Mouse (Mus musculus) forebrain, embryonic 13.5 days (tissue): Measurements from ENCODE around the gene Mbtps2. TPM values are rescaled to one million over a fixed set of nuclear protein-coding genes. Genes with fewer than 3 reads are reported as not detected.

Experiments used
- ATAC-seq: fragments of 200-750 bp; cut with Nextera tagmentation; 2 replicates; pipeline ENCODE4 v1.8.0; 2017
- H3K27ac ChIP-seq: fragments of 300-500 bp; sonication (generic); 2 replicates; pipeline ENCODE4 v1.5.1; 2015; ENCODE audit warnings: inconsistent platforms, mild to moderate bottlenecking, moderate library complexity
- H3K27me3 ChIP-seq: fragments of 300-500 bp; sonication (generic); 2 replicates; pipeline ENCODE4 v1.6.1; 2015; ENCODE audit warnings: mild to moderate bottlenecking, inconsistent platforms
- H3K36me3 ChIP-seq: fragments of 300-500 bp; sonication (generic); 2 replicates; pipeline ENCODE4 v1.6.1; 2015; ENCODE audit warnings: mild to moderate bottlenecking, inconsistent platforms; ENCODE audit not compliant: poor library complexity, severe bottlenecking
- H3K4me1 ChIP-seq: fragments of 300-500 bp; sonication (generic); 2 replicates; pipeline ENCODE4 v1.6.1; 2015; ENCODE audit warnings: inconsistent platforms
- H3K4me2 ChIP-seq: fragments of 300-500 bp; sonication (generic); 2 replicates; pipeline ENCODE4 v1.6.1; 2015; ENCODE audit warnings: inconsistent platforms, mild to moderate bottlenecking, moderate library complexity
- H3K4me3 ChIP-seq: fragments of 300-500 bp; sonication (generic); 2 replicates; pipeline ENCODE4 v1.5.1; 2015; ENCODE audit warnings: mild to moderate bottlenecking, inconsistent platforms
- H3K9ac ChIP-seq: fragments of 300-500 bp; sonication (generic); 2 replicates; pipeline ENCODE4 v1.6.1; 2015; ENCODE audit warnings: mild to moderate bottlenecking, inconsistent platforms
- H3K9me3 ChIP-seq: fragments of 300-500 bp; sonication (generic); replicated peaks from 2 replicates; pipeline ENCODE4 v1.6.1; 2016; ENCODE audit warnings: inconsistent platforms
- WGBS: fragments of 180-500 bp; shearing (Covaris S2); methylation state at CpG from one replicate; pipeline ENCODE4 v1.1.7; 2015; 5-methylcytosine and 5-hydroxymethylcytosine counted together
- polyA plus RNA-seq: library from polyadenylated mRNA; unstranded; fragments of >200 nt; fragmentation: Nextera tagmentation; extraction: Ambion mirVana; gene quantifications from 2 replicates; pipeline ENCODE4 v1.2.1, GENCODE M21; 2015

Gene Mbtps2
- 26.1 and 26.7 TPM in 2 replicates for polyA plus RNA-seq

DNA sequence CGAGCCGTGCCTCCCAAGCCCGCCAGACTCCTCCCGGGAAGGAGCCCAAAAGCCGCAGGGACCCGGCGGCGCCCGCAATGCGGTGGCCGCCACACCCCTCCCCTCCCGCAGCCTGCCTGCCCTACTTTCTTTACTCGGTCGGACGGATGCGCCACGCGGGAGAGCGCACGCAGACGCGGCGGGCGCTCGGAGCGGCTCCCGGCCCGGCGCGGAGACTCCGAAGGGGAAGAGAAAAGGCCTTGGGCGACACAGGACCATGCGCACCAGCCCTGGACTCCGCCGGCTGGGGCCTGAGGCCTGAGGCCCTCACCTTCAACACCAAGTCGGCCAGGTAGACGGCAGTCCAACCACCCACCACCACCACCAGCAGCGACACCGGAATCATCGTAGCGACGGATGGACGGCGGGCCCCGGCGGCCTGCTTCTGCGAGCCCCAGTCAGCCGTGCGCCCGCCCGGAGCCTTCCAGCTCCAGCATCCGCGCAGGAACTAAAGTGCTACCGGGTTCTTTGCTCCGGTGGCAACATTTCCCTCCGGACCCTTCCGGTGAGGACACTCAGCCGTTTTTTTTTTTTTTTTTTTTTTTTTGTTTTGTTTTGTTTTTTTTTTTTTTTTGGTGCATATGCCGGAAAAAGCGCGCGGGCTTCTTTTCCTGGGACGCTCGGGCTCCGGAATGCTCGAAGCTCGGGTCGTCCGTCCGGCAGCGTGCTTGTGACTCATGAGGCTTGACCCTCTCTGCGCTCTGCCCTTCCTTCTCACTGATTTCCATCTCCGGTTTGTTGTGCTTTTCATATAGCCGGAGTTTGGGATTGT lies at the start of gene Mbtps2:
Gene Mbtps2, minus strand, starts transcription at position 530 of the 811 bp plus-strand sequence.
- Histone ChIP-seq H3K4me1 (0 out of 2 replicates have a peak, but pooled peaks cover 8% of the 10 kb centered on the region), H3K4me3 (peak within 1 kb of the TSS; percentile 59), H3K9me3 (no peaks in the 10 kb centered on the region), H3K9ac (peak within 1 kb of the TSS; percentile 78), H3K4me2 (peak within 1 kb of the TSS; percentile 57), H3K27me3 (no peaks in the 10 kb centered on the region), H3K36me3 (no peaks in the 10 kb centered on the region), H3K27ac (peak within 1 kb of the TSS; percentile 88)
- ATAC-seq = peak; percentile 89
- WGBS = 20% methylated on average over 69 of the region's 74 CpGs

DNA sequence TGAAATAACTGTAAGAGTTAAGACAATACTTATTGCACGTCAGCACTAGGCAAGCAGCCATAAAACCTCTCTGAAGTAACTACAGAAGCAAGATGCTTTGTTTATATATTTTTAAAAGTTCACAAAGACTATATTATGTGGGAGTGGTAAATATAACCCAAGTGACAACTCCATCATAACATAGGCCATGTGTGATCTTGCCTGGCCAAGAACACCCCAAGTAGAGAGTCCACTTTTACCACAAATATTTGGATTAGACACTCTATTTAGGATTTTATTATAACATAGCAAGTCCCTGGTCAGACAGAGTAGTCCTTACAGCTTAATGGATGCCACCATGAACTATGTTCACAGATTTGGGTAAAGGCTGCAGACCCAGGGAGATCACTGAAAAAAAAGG lies 47.9 kb upstream of the Mbtps2 start:
- no peaks in the 10 kb centered on the region for H3K27me3 ChIP-seq
- no peak for ATAC-seq
- H3K4me1 ChIP-seq = 0 out of 2 replicates have a peak, but pooled peaks cover 3% of the 10 kb centered on the region
- no peak overlapping the region for H3K9ac ChIP-seq
- no peak overlapping the region for H3K27ac ChIP-seq
- no peaks in the 10 kb centered on the region for H3K36me3 ChIP-seq
- no peaks in the 10 kb centered on the region for H3K9me3 ChIP-seq
- no peak overlapping the region for H3K4me3 ChIP-seq
- 90% methylated on average over 1 of the region's 1 CpGs for WGBS
- no peak overlapping the region for H3K4me2 ChIP-seq

DNA sequence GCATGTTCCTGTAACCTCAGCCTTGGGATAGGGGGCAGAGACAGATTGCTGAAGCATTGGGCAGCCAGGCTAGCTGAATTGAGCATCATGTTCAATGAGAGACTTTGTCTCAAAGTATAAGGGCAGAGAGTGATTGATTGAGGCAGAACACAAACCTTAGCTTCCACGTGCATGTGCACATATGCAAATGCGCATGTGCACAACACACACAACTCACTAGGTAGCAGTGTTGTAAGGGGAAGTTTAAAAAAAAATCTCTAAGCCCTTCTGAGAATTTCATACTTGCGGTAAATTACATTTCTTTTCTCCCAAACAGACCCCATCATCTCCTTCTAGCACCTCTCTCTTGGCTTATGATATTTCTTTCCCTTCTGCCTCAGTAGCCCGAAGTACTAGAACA lies 46.2 kb upstream of the Mbtps2 start:
- 74% methylated on average over 4 of the region's 4 CpGs for WGBS
- H3K9ac ChIP-seq = no peak overlapping the region
- no peaks in the 10 kb centered on the region for H3K36me3 ChIP-seq
- H3K9me3 ChIP-seq = no peaks in the 10 kb centered on the region
- no peak overlapping the region for H3K4me3 ChIP-seq
- H3K27ac ChIP-seq = no peak overlapping the region
- H3K4me2 ChIP-seq = no peak overlapping the region
- H3K27me3 ChIP-seq = no peaks in the 10 kb centered on the region
- 0 out of 2 replicates have a peak, but pooled peaks cover 3% of the 10 kb centered on the region for H3K4me1 ChIP-seq
- no peak for ATAC-seq

DNA sequence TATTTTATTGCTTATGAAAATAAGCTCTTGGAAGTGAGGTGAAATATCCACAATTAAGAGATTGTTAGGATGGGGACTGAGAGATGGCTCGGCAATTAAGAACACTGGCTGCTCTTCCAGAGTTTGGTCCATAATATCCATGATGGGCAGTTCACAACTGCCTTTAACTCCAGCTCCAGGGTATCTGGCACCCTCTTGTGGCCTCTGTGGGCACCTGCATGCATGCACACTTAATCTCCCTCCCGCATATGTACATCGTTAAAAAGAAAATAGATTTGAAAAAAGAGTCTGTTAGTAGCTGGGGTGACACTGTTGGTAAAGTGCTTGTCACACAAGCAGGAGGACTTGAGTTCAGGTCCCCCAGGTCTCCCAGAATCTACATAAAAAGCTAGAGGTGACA lies 45.8 kb upstream of the Mbtps2 start:
- ATAC-seq = peak; percentile 58; the same call in 1 of the 2 replicates
- no peak overlapping the region for H3K4me2 ChIP-seq
- H3K4me1 ChIP-seq = 0 out of 2 replicates have a peak, but pooled peaks cover 3% of the 10 kb centered on the region
- 22% methylated on average over 3 of the region's 3 CpGs for WGBS
- no peak overlapping the region for H3K27ac ChIP-seq
- H3K9me3 ChIP-seq = no peaks in the 10 kb centered on the region
- no peak overlapping the region for H3K4me3 ChIP-seq
- no peaks in the 10 kb centered on the region for H3K27me3 ChIP-seq
- no peak overlapping the region for H3K9ac ChIP-seq
- no peaks in the 10 kb centered on the region for H3K36me3 ChIP-seq

DNA sequence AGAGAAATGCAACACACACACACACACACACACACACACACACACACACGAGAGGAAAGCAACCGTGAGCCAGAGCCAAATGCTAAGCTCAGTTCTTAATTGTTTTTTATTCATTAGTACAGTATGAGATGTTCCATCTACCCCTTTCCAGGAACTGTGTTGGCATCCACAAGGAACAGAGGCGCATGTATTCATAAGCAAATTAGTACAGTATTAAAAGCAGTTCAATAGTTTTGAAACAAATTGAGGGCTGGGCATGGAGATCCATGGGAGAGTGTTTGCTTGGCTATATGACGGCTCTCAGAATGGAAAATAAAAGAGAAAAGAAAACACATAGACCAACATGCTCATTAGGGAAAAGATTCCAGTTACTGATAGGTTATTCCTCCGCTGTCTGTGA lies 44.3 kb upstream of the Mbtps2 start:
- no peak overlapping the region for H3K9ac ChIP-seq
- ATAC-seq = peak; percentile 53; the same call in 1 of the 2 replicates
- 52% methylated on average over 5 of the region's 5 CpGs for WGBS
- no peaks in the 10 kb centered on the region for H3K9me3 ChIP-seq
- no peak overlapping the region for H3K4me2 ChIP-seq
- 0 out of 2 replicates have a peak, but pooled peaks cover 3% of the 10 kb centered on the region for H3K4me1 ChIP-seq
- H3K4me3 ChIP-seq = no peak overlapping the region
- no peak overlapping the region for H3K27ac ChIP-seq
- no peaks in the 10 kb centered on the region for H3K27me3 ChIP-seq
- no peaks in the 10 kb centered on the region for H3K36me3 ChIP-seq

DNA sequence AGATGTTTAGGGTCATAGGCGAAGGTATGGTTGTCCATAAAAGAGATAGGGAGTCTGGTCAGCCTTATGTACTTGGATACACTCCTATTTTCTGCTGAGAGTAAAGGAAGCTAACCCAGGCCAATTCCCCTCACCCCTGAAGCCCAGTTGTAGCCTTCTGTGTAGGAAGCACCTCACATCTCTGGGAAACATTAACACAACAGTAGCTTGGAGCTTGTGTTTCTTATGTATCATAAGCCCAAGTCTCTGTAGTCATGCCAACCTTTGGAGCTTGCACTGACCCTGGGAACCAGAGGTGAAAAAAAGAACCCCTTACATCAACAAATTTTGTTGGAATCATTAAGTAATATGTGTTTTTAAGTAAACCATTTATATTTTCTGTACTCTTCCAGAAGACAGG lies 38.7 kb upstream of the Mbtps2 start:
- Histone ChIP-seq H3K36me3 (no peaks in the 10 kb centered on the region), H3K4me2 (no peak overlapping the region), H3K27ac (no peak overlapping the region), H3K9ac (no peak overlapping the region), H3K27me3 (no peaks in the 10 kb centered on the region), H3K4me1 (no peaks in the 10 kb centered on the region; the same call in 1 of the 2 replicates), H3K4me3 (no peak overlapping the region), H3K9me3 (no peaks in the 10 kb centered on the region)
- ATAC-seq = no peak
- WGBS = 62% methylated on average over 1 of the region's 1 CpGs

DNA sequence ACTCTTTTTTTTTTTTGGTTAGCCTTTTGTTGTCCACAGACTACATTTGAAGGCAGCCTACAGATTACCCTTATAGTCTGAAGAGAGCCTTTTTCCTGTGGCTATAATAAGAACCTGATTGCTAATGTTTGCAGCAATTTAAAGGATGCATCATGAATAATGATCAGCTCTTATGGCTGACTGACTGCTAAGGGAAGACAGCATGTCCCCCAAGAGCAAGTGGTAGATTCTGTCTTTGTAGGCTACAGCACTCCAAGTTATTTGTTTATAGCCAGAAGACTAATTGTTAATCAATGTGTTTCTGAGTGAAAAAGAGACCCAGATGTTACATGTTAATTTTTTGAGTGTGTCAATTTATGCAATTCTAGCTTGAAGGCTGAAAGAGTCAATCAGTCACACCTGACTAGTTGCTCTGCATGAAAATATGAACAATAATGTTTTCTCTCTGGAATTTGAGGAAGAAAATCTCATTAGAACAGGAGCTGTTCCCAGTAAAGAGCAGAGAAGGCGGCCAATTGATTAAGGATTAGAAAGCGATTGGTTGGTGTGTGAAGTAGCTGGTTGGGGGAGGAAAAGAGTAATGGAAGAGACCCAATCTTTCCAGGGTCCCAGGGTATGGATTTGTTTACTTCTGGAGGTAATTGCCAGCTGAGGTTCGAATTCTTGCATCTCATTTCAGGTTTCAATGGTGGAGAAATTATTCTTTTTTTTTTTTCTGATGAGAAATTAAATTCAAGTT lies 35.3 kb upstream of the Mbtps2 start:
- H3K4me1 ChIP-seq = no peaks in the 10 kb centered on the region; the same call in 1 of the 2 replicates
- no peak overlapping the region for H3K4me2 ChIP-seq
- 25% methylated on average over 3 of the region's 3 CpGs for WGBS
- no peaks in the 10 kb centered on the region for H3K27me3 ChIP-seq
- no peaks in the 10 kb centered on the region for H3K36me3 ChIP-seq
- peak; percentile 45; the same call in 1 of the 2 replicates for ATAC-seq
- no peak overlapping the region for H3K27ac ChIP-seq
- no peak overlapping the region for H3K4me3 ChIP-seq
- no peak overlapping the region for H3K9ac ChIP-seq
- no peaks in the 10 kb centered on the region for H3K9me3 ChIP-seq

DNA sequence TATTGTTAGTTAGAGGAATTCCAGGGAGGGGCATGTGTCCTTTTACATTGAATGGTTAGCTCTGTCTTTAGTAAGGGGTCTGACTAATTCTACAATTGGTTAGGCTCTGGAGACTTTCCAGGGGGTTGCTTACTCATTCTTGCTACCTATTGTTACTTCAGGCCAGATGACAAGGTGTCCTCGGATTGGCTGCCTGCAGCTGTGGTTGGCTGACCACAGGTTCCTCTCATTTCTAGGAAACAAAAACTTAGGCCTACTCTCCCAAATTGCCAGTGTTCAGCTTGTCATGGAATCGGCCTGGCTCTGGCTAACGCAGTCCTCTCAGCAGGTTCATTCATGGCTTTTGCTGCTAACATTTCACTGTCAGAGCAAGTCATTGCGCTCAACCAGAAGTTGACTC lies 31.8 kb upstream of the Mbtps2 start:
- Histone ChIP-seq H3K27me3 (no peaks in the 10 kb centered on the region), H3K4me1 (no peaks in the 10 kb centered on the region; the same call in 1 of the 2 replicates), H3K9me3 (no peaks in the 10 kb centered on the region; the same call in 1 of the 2 replicates), H3K4me2 (no peak overlapping the region), H3K27ac (no peak overlapping the region), H3K36me3 (no peaks in the 10 kb centered on the region), H3K9ac (no peak overlapping the region), H3K4me3 (no peak overlapping the region)
- 70% methylated on average over 4 of the region's 4 CpGs for WGBS
- no peak for ATAC-seq

DNA sequence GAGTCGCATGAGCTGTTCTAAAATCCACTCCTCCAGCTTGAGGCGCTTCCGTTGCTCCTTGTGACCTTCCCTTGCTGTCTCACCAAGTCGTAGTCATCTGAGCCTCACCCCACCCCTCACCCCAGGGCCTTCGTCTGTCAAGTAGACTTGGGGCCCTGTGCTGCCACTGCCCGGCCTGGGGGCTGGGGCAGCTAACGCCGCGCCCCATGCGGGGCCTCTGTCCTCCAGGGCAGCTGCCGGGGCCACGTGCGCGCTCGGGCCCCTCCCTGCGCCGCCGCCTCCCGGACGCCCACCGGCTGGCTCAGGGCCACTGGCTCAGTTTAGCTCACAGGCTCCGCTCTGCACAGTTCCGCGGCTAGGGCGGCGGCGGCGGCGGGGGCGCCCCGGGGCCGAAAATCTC lies 14.4 kb upstream of the Mbtps2 start:
- 22% methylated on average over 32 of the region's 32 CpGs for WGBS
- no peak for ATAC-seq
- H3K4me3 ChIP-seq = no peak overlapping the region

DNA sequence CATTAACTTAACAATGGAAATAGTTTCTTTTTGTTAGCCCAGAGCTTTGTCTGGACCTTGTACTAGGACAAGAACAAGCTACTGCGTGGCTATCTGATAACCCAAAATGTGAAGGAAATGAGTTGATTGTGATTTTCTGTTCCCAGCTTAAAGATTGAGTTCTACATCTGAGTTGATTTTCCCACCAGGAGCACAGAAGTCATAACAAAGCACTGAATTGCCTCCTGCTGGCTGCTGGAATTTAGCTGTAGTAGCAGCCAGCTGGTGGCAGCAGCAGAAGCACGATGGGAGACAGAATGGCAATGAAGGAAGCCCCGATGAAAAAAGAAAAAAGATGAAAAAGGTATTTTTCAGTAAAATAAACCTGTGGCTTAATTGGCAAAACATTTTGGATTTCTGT lies 2.9 kb upstream of the Mbtps2 start:
- H3K27ac ChIP-seq = no peak overlapping the region
- no peak overlapping the region for H3K4me2 ChIP-seq
- no peak overlapping the region for H3K9ac ChIP-seq
- no peak for ATAC-seq
- no peak overlapping the region for H3K4me3 ChIP-seq
- H3K36me3 ChIP-seq = no peaks in the 10 kb centered on the region
- no peaks in the 10 kb centered on the region for H3K9me3 ChIP-seq
- no peaks in the 10 kb centered on the region for H3K27me3 ChIP-seq
- H3K4me1 ChIP-seq = 0 out of 2 replicates have a peak, but pooled peaks cover 8% of the 10 kb centered on the region
- WGBS = 10% methylated on average over 3 of the region's 3 CpGs

More for the DNA sequence above, 14.4 kb upstream of the Mbtps2 start:
- Histone ChIP-seq H3K36me3 (no peaks in the 10 kb centered on the region), H3K9ac (no peak overlapping the region), H3K27ac (no peak overlapping the region), H3K4me1 (no peaks in the 10 kb centered on the region), H3K9me3 (no peaks in the 10 kb centered on the region), H3K27me3 (no peaks in the 10 kb centered on the region), H3K4me2 (peak overlapping the region; percentile 41)

DNA sequence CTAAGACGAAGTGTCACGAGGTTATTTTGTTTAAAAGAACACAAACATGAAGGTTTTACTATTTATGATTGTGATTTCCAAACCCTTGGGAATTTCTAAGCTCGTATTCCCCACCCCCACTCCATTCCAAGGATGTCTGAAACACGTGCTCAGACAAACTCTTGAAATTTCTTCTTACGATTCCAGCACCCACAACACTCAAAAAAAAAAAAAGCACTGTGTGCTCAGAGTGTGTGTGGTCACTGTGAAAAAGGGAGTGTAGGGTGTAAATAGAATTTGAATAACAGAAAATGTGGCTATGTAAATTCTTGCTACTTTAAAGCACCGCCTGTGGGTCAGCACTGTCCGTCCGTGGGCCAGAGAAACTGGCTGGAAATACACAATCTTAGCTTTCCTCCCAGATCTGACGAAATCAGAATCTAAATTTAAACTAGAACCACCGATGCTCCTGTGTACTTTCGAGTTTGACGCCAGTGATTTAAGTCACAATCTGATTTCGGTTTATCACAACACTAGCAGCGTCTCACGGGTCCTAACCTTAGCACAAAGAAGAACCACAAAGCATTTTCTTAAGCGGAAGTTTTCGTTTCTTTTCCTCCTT lies 830 bp downstream of the Mbtps2 start:
- H3K4me2 ChIP-seq = peak overlapping the region; percentile 57
- peak overlapping the region; percentile 88 for H3K27ac ChIP-seq
- H3K27me3 ChIP-seq = no peaks in the 10 kb centered on the region
- H3K9me3 ChIP-seq = no peaks in the 10 kb centered on the region
- H3K9ac ChIP-seq = peak overlapping the region; percentile 78
- 16% methylated on average over 17 of the region's 17 CpGs for WGBS
- H3K4me3 ChIP-seq = peak overlapping the region; percentile 59
- H3K4me1 ChIP-seq = 0 out of 2 replicates have a peak, but pooled peaks cover 8% of the 10 kb centered on the region
- peak; percentile 39 for ATAC-seq
- no peaks in the 10 kb centered on the region for H3K36me3 ChIP-seq
